Mouse (Mus musculus) limb, embryonic 11.5 days (tissue): ENCODE measurements around the gene Il34. TPM values are rescaled to one million over a fixed set of nuclear protein-coding genes. Genes with fewer than 3 reads are reported as not detected.

ENCODE experiments used
- ATAC-seq: fragments of 200-750 bp; cut with Nextera tagmentation; 2 replicates; pipeline ENCODE4 v1.8.0; 2017; ENCODE audit warnings: low read depth; ENCODE audit not compliant: insufficient number of reproducible peaks, low FRiP score, low TSS enrichment
- DNase-seq: peaks from one replicate; pipeline ENCODE4 v3.0.0-alpha.2; 2015; ENCODE audit warnings: low spot score
- H3K27ac ChIP-seq: fragments of 300-500 bp; sonication (generic); replicated peaks from 2 replicates; pipeline ENCODE4 v1.5.1; 2014; ENCODE audit warnings: low read depth, mild to moderate bottlenecking, low read length
- H3K27me3 ChIP-seq: fragments of 300-500 bp; sonication (generic); 2 replicates; pipeline ENCODE4 v1.6.1; 2014; ENCODE audit warnings: mild to moderate bottlenecking, low read length, mixed read lengths; ENCODE audit not compliant: control insufficient read depth, insufficient read depth
- H3K36me3 ChIP-seq: fragments of 300-500 bp; sonication (generic); 2 replicates; pipeline ENCODE4 v1.6.1; 2014; ENCODE audit warnings: mild to moderate bottlenecking, low read length, moderate library complexity, mixed read lengths; ENCODE audit not compliant: control insufficient read depth, insufficient read depth
- H3K4me1 ChIP-seq: fragments of 300-500 bp; sonication (generic); 2 replicates; pipeline ENCODE4 v1.6.1; 2014; ENCODE audit warnings: low read length, mixed read lengths; ENCODE audit not compliant: control insufficient read depth, insufficient read depth
- H3K4me2 ChIP-seq: fragments of 300-500 bp; sonication (generic); 2 replicates; pipeline ENCODE4 v1.6.1; 2014; ENCODE audit warnings: low read depth, mild to moderate bottlenecking, moderate library complexity; ENCODE audit not compliant: severe bottlenecking
- H3K4me3 ChIP-seq: fragments of 300-500 bp; sonication (generic); 2 replicates; pipeline ENCODE4 v1.5.1; 2014; ENCODE audit warnings: low read depth, low read length
- H3K9ac ChIP-seq: fragments of 300-500 bp; sonication (generic); 2 replicates; pipeline ENCODE4 v1.6.1; 2014; ENCODE audit warnings: mild to moderate bottlenecking, low read length
- H3K9me3 ChIP-seq: fragments of 300-500 bp; sonication (generic); 2 replicates; pipeline ENCODE4 v1.6.1; 2016; ENCODE audit warnings: low read length; ENCODE audit not compliant: control insufficient read depth
- WGBS: fragments of 180-500 bp; shearing (Covaris S2); extraction: QIAGEN DNeasy Blood & Tissue Kit; methylation state at CpG from one replicate; pipeline ENCODE4 v1.1.7; 2014; 5-methylcytosine and 5-hydroxymethylcytosine counted together
- polyA plus RNA-seq: library from polyadenylated mRNA; unstranded; fragments of >200 nt; fragmentation: Nextera tagmentation; extraction: Ambion mirVana; gene quantifications from 2 replicates; pipeline ENCODE4 v1.2.1, GENCODE M21; 2014

Gene Il34
- polyA plus RNA-seq, 1 experiment from 2014 or later: not detected

DNA sequence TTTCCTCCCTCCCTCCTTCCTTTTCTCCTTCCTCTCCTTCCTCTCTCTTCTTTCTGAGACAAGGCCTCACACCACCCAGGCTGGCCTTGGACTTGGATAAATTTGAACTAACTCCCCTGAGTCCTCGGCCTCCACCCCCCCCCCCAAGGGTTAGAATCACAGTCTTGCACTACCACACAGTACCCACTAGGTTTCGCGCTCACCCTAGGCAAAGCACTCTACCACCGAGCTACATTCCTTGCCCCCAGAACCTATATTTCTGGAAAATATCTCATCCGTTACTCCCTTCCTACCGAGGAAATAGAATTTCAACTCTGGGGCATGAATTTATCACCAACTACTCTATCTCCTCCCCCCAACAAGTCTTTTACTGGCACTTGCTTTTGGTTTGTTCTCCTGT lies 43.7 kb downstream of the Il34 start:
- no peaks in the 10 kb centered on the region for H3K36me3 ChIP-seq
- H3K9me3 ChIP-seq: no peaks in the 10 kb centered on the region
- H3K4me1 ChIP-seq: no peaks in the 10 kb centered on the region
- no peaks in the 10 kb centered on the region for H3K27me3 ChIP-seq
- WGBS: 67% methylated on average over 6 of the region's 6 CpGs
- H3K4me3 ChIP-seq: no peak overlapping the region
- no peak overlapping the region for H3K27ac ChIP-seq
- no peak overlapping the region for H3K4me2 ChIP-seq
- ATAC-seq (no peak), DNase-seq (no peak)
- no peak overlapping the region for H3K9ac ChIP-seq

DNA sequence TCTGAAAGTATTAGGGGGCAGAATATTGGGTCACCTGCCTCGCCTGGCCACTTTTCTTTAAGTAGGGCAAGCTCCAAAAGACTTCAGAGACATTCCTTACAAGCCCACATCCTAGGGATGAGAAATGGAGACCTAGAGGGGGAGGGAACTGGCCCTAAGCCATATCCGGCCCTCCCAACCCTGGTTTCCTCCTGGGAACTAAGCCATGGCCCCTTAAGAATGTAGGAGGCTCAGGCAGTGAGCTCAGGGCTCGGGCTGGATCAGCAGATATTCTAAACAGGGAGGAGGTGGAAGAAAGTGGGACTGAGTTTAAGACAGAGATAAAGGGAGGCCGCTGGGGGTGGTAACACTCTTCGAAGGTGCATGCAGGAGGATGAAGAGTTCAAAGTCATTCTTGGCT lies 44.5 kb downstream of the Il34 start:
- Histone ChIP-seq H3K4me2 (no peak overlapping the region), H3K4me1 (no peaks in the 10 kb centered on the region), H3K27me3 (no peaks in the 10 kb centered on the region), H3K27ac (no peak overlapping the region), H3K9ac (no peak overlapping the region), H3K9me3 (no peaks in the 10 kb centered on the region), H3K36me3 (no peaks in the 10 kb centered on the region), H3K4me3 (no peak overlapping the region)
- WGBS: 58% methylated on average over 5 of the region's 5 CpGs
- DNase-seq (no peak), ATAC-seq (no peak)

DNA sequence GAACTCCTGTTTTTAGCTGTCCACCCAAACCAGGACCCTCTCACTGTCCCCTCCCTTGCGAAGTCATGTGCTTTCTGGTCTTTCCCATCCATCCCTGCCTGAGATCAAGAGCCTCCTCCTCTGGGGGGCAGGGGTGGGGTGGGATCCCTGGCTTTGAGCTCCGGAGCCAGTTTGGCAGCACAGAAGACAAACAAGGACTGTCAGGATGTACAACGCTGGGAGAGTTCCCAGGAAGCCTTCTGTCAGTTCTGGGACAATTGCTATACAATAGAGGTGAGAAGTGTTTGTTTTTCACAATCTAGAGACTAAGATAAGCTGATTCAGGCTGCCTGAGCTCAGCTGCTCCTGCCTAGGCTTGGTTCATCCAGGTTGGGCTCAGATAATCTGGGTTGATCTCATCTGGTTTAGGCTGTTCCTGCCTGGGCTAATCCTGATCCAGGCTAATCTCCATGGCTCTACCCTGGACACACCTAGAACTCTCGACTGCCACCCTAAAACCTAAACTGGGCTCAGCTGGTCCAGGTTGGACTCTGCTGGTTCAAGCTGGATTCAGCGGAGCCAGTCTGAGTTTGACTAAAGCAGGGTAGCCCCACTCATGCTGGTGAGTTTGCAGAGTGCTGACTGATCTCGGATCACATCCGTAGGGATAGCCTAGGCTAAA lies 45.3 kb downstream of the Il34 start:
- DNase-seq: no peak
- H3K4me3 ChIP-seq: no peak overlapping the region
- no peaks in the 10 kb centered on the region for H3K36me3 ChIP-seq
- H3K27ac ChIP-seq: no peak overlapping the region
- WGBS: 65% methylated on average over 7 of the region's 7 CpGs
- no peak for ATAC-seq
- H3K4me1 ChIP-seq: no peaks in the 10 kb centered on the region
- H3K4me2 ChIP-seq: no peak overlapping the region
- H3K9me3 ChIP-seq: no peaks in the 10 kb centered on the region
- no peaks in the 10 kb centered on the region for H3K27me3 ChIP-seq
- H3K9ac ChIP-seq: no peak overlapping the region

DNA sequence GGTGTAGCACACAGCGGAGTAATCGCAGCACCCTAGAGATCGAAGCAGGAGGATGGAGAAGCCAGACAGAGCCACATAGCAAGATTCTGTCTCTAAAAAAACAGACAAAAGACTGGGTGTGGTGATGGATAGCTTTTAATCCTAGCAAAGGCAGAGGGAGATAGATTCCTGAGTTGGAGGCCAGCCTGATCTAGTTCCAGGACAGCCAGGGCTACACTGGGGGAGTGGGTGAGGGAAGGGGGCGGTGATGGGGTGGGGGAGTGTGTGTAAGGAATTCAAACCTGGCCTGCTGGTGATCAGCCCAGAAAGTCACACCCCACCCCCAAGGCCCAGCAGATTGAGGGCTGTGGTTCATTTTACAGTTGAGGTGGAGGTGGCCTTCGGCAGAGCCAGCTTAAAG lies 49.5 kb downstream of the Il34 start:
- no peaks in the 10 kb centered on the region for H3K9me3 ChIP-seq
- 74% methylated on average over 5 of the region's 5 CpGs for WGBS
- ATAC-seq: no peak

DNA sequence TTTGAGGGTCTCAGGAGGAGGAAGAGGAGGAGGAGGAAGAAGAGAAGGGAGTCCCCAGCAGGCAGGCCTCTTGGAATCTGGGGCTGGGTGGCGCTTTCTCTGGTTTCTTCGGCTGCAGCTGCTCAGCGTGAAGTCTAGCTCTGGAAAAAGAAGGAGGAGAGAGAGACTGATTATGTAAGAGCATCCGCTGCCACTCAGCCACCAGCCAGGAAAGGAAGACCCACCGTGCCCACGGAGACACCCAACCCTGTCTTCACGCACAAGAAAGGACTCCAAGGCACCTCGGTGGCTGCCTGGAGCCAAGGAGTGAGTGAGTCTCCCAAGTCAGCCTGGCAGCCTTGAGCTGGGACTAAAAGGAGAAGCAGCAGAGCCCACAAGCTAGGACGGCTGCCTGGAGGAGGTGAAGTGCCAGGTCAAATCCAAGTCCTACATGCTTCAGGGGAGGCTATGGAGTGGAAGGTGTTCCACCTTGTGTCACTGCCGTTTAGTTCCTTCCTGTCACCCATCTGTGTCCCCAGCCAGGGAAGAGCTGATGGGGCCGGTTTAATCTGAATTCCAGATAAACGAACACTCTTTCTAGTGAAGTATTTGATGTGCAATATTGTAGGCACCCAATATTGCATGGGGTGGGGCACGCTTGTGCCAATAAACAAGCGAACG lies 50.1 kb downstream of the Il34 start:
- H3K4me1 ChIP-seq: no peaks in the 10 kb centered on the region
- H3K36me3 ChIP-seq: no peaks in the 10 kb centered on the region
- H3K27me3 ChIP-seq: no peaks in the 10 kb centered on the region
- DNase-seq (no peak), ATAC-seq (no peak)
- H3K4me2 ChIP-seq: no peak overlapping the region
- 63% methylated on average over 15 of the region's 15 CpGs for WGBS
- H3K27ac ChIP-seq: no peak overlapping the region
- H3K9ac ChIP-seq: no peak overlapping the region
- no peaks in the 10 kb centered on the region for H3K9me3 ChIP-seq
- H3K4me3 ChIP-seq: no peak overlapping the region

More for the DNA sequence above, 49.5 kb downstream of the Il34 start:
- Histone ChIP-seq H3K27me3 (no peaks in the 10 kb centered on the region), H3K4me1 (no peaks in the 10 kb centered on the region), H3K27ac (no peak overlapping the region), H3K4me3 (no peak overlapping the region), H3K4me2 (no peak overlapping the region), H3K36me3 (no peaks in the 10 kb centered on the region), H3K9ac (no peak overlapping the region)
- no peak for DNase-seq

DNA sequence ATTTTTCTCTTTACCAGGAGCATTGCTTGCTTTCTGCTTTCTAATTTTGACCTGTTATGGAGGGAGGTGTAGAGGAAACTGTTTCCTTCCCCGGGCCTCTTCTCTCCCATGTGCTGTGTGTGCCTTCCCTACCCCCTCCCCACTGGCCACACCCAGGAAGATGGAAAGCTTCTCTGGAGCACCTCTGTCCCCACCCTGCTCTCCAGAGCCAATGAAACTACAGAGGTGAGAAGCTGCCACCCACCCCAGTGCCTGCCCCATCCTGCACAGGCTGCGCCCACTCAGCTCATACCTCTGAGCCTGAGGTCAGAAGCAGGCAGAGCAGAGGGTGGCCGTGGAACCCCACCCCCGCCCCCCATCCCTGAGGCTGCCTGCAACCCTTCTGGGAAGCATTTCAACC lies 51.0 kb downstream of the Il34 start:
- ATAC-seq: no peak
- H3K9ac ChIP-seq: no peak overlapping the region
- no peak for DNase-seq
- H3K4me3 ChIP-seq: no peak overlapping the region
- 38% methylated on average over 4 of the region's 4 CpGs for WGBS
- no peaks in the 10 kb centered on the region for H3K27me3 ChIP-seq
- no peak overlapping the region for H3K4me2 ChIP-seq
- no peaks in the 10 kb centered on the region for H3K36me3 ChIP-seq
- no peaks in the 10 kb centered on the region for H3K9me3 ChIP-seq
- no peaks in the 10 kb centered on the region for H3K4me1 ChIP-seq
- H3K27ac ChIP-seq: no peak overlapping the region

DNA sequence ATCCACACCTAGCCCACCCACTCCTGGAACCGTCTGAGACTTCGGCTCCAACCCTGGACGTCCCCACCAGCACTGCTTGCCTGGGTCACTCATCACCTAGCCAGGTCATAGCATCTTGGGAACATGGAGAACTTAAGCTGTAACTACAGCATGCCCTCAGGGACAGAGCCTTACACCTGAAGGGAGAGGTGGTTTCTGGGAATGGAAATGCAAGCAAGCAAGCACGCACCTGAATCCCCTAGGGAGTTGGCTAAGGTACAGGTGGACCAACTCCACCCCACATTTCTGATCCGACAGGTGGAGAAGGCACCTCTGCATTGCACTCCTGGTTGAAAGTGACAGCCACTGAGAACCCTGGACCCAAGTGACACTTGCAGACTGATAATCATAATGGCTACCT lies 54.2 kb downstream of the Il34 start:
- no peak for ATAC-seq
- 86% methylated on average over 5 of the region's 5 CpGs for WGBS
- Histone ChIP-seq H3K36me3 (no peaks in the 10 kb centered on the region; the same call in 1 of the 2 replicates), H3K27me3 (no peaks in the 10 kb centered on the region), H3K4me1 (no peaks in the 10 kb centered on the region), H3K9ac (no peak overlapping the region), H3K4me2 (no peak overlapping the region), H3K9me3 (no peaks in the 10 kb centered on the region), H3K27ac (no peak overlapping the region), H3K4me3 (no peak overlapping the region)
- DNase-seq: no peak

DNA sequence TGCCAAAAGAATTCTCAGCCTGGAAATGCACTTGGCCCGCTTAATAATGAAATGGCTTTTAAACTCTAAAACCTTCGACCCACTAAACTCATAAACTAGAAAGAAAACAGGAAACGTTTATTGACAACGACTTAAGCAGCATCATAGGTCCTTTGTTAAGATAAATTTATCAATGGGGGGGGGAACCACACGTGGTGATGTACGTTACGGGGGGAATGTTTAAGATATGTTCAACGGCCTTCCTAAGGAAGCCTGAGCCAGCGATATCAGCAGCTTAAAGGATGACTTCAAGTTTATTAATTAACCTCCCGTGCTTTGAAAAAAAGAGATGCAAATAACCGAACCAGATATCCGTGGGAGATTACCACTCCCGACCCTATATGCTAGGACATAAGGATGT lies 55.5 kb downstream of the Il34 start:
- Histone ChIP-seq H3K9me3 (no peaks in the 10 kb centered on the region), H3K4me1 (no peaks in the 10 kb centered on the region), H3K4me2 (no peak overlapping the region), H3K27ac (no peak overlapping the region), H3K9ac (no peak overlapping the region), H3K36me3 (no peaks in the 10 kb centered on the region; the same call in 1 of the 2 replicates), H3K4me3 (no peak overlapping the region), H3K27me3 (no peaks in the 10 kb centered on the region)
- DNase-seq (no peak), ATAC-seq (no peak)
- WGBS: 55% methylated on average over 13 of the region's 13 CpGs
